Mouse (Mus musculus) kidney, adult 2 months (tissue): ENCODE measurements around the gene Hoxb1.

Experiments used
- CTCF ChIP-seq: fragments of 200-500 bp; conservative IDR thresholded peaks from 2 replicates; pipeline ENCODE4 v1.5.1; 2011; ENCODE audit warnings: low read depth, mild to moderate bottlenecking, control low read depth, low read length, moderate library complexity, mixed read lengths; ENCODE audit not compliant: insufficient read depth, insufficient read length
- POLR2A ChIP-seq: fragments of 200-500 bp; IDR thresholded peaks from one replicate; pipeline ENCODE4 v1.6.1; 2011; ENCODE audit warnings: low read depth, low read length, control low read depth

- TF ChIP-seq POLR2A (no peak), CTCF (no peak)
These were observed 38.4 kb upstream of the Hoxb1 start for GRCm38 (mm10) chr11:96327122-96327521.
